Mouse (Mus musculus) neural tube, embryonic 15.5 days (tissue): ENCODE results near the gene C2cd4d. TPM values are rescaled to one million over a fixed set of nuclear protein-coding genes. Genes with fewer than 3 reads are reported as not detected.

Experiments used
- polyA plus RNA-seq: library from polyadenylated mRNA; unstranded; fragments of >200 nt; fragmentation: Nextera tagmentation; extraction: Ambion mirVana; gene quantifications from 2 replicates; pipeline ENCODE4 v1.2.1, GENCODE M21; 2015

The C2cd4d gene
- polyA plus RNA-seq, 1 experiment from 2014 or later: 2.9 TPM

Other genes starting within 250 kb of the C2cd4d start
- gene Gm10696, start 184.2 kb upstream of the C2cd4d start, polyA plus RNA-seq: not detected in 2 replicates
- gene Gm5286, start 165.7 kb upstream of the C2cd4d start, polyA plus RNA-seq: not detected in 2 replicates
- gene Gm4778, start 98.4 kb upstream of the C2cd4d start, polyA plus RNA-seq: not detected in 2 replicates
- gene Them4, start 52.3 kb upstream of the C2cd4d start, polyA plus RNA-seq: 54.9 and 63.1 TPM in 2 replicates
- gene Them5, start 20.3 kb upstream of the C2cd4d start, polyA plus RNA-seq: 0.60 and 0.77 TPM in 2 replicates
- gene Rorc, start 10.4 kb downstream of the C2cd4d start, polyA plus RNA-seq: 0.31 and 1.9 TPM in 2 replicates
- gene Lingo4, start 36.1 kb downstream of the C2cd4d start, polyA plus RNA-seq: 2.4 and 2.5 TPM in 2 replicates
- 39.2 and 43.5 TPM in 2 replicates for gene Tdrkh, start 50.8 kb downstream of the C2cd4d start, polyA plus RNA-seq
- gene Mrpl9, start 80.9 kb downstream of the C2cd4d start, polyA plus RNA-seq: 61.8 and 63.3 TPM in 2 replicates
- gene Oaz3, start 81.5 kb downstream of the C2cd4d start, polyA plus RNA-seq: 0.78 and 0.97 TPM in 2 replicates
- 157 and 210 TPM in 2 replicates for gene Celf3, start 115.9 kb downstream of the C2cd4d start, polyA plus RNA-seq
- 14.1 and 16.1 TPM in 2 replicates for gene Riiad1, start 117.9 kb downstream of the C2cd4d start, polyA plus RNA-seq
- gene Snx27, start 220.3 kb downstream of the C2cd4d start, polyA plus RNA-seq: 96.2 and 96.6 TPM in 2 replicates